Mouse (Mus musculus): ENCODE results near the gene Zcchc14. TPM values are rescaled to one million over a fixed set of nuclear protein-coding genes. Genes with fewer than 3 reads are reported as not detected.
"Not testable (repeated sequence)": the region's sequence is repeated elsewhere in the genome, so short reads cannot be mapped to it uniquely, and the experiment has no call there.

Zcchc14 gene
- polyA plus RNA-seq, 1 experiment, result 8.2 TPM

DNA sequence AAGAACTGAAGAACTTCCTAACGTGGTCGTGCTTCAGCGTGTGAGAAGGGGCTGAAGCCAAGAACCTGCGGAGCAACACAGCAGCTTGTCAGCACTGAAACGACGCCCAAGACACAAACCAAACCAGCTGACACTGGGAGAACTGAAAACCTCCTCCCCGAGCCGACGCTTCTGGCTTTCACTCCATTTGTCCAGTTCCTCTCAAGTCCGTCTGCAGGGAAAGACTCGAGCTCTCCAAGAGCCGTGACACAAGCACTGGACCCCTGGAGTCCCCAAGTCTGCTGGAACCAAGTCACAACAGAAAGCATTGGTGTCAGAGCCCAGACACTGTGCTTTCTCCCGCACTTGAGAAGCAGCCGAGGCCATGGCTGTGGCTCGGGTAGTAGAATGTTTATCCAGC lies 43.5 kb downstream of the Zcchc14 start:
- peaks cover 10% of the 10 kb centered on the region for H3K4me1 ChIP-seq (ENCODE audit: control insufficient read depth, insufficient read depth, low read length)
- H3K27ac ChIP-seq (ENCODE audit: insufficient read depth, low read depth, low read length), result no peak overlapping the region
- no peak overlapping the region for H3K4me3 ChIP-seq (ENCODE audit: insufficient read depth, low read length)
- TF ChIP-seq CTCF (IDR thresholded peaks at IDR 0.05; ENCODE audit: low read depth, low read length) (no peak), POLR2A (IDR thresholded peaks at IDR 0.05; ENCODE audit: borderline replicate concordance, low read depth, low read length) (no peak)

GRCm38 (mm10) chr8:121607661-121608060 lies 45.0 kb downstream of the Zcchc14 start:
- TF ChIP-seq CTCF (IDR thresholded peaks at IDR 0.05; ENCODE audit: low read depth, low read length) (peak; percentile 31; the same call in 1 of the 2 replicates), POLR2A (IDR thresholded peaks at IDR 0.05; ENCODE audit: borderline replicate concordance, low read depth, low read length) (no peak)
- Histone ChIP-seq H3K27ac (ENCODE audit: insufficient read depth, low read depth, low read length) (no peak overlapping the region), H3K4me1 (ENCODE audit: control insufficient read depth, insufficient read depth, low read length) (no peaks in the 10 kb centered on the region), H3K4me3 (ENCODE audit: insufficient read depth, low read length) (no peak overlapping the region)

DNA sequence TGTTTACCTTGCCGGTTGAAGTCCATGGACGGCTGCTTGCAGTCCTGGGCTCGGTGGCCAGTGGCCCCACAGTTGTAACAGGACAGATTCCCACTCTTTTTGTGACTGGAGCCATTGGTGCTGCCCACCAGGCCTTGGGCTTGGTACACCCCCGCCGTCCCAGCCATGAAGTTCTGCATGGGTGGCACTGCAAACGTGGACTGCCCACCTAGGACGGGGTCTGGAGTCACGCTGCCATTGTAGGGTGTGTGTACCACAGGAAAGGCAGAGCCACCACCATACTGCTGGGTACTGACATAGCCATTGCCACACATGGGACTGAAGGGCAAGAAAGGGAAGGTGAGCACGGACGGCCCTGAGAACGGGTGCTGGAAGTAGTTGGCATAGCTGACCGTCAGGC lies 48.9 kb downstream of the Zcchc14 start:
- no peak for TF ChIP-seq POLR2A (IDR thresholded peaks at IDR 0.05; ENCODE audit: borderline replicate concordance, low read depth, low read length)
- H3K4me3 ChIP-seq (ENCODE audit: insufficient read depth, low read length), result no peak overlapping the region

GRCm38 (mm10) chr8:121602860-121603259 lies 49.8 kb downstream of the Zcchc14 start:
- Histone ChIP-seq H3K4me3 (ENCODE audit: insufficient read depth, low read length) (no peak overlapping the region), H3K4me1 (ENCODE audit: control insufficient read depth, insufficient read depth, low read length) (no peaks in the 10 kb centered on the region), H3K27ac (ENCODE audit: insufficient read depth, low read depth, low read length) (no peak overlapping the region)
- TF ChIP-seq POLR2A (IDR thresholded peaks at IDR 0.05; ENCODE audit: borderline replicate concordance, low read depth, low read length), result no peak
- peak; percentile 81 for TF ChIP-seq CTCF (IDR thresholded peaks at IDR 0.05; ENCODE audit: low read depth, low read length)

More for the DNA sequence above, 48.9 kb downstream of the Zcchc14 start:
- H3K27ac ChIP-seq (ENCODE audit: insufficient read depth, low read depth, low read length), result no peak overlapping the region
- no peaks in the 10 kb centered on the region for H3K4me1 ChIP-seq (ENCODE audit: control insufficient read depth, insufficient read depth, low read length)

- Histone ChIP-seq H3K27ac (ENCODE audit: insufficient read depth, low read depth, low read length) (no peak overlapping the region), H3K4me3 (ENCODE audit: insufficient read depth, low read length) (no peak overlapping the region), H3K4me1 (ENCODE audit: control insufficient read depth, insufficient read depth, low read length) (no peaks in the 10 kb centered on the region)
- TF ChIP-seq CTCF (IDR thresholded peaks at IDR 0.05; ENCODE audit: low read depth, low read length) (no peak), POLR2A (IDR thresholded peaks at IDR 0.05; ENCODE audit: borderline replicate concordance, low read depth, low read length) (no peak)
Observed at GRCm38 (mm10) chr8:121602411-121602810, 50.3 kb downstream of the Zcchc14 start.

- TF ChIP-seq POLR2A (IDR thresholded peaks at IDR 0.05; ENCODE audit: borderline replicate concordance, low read depth, low read length) (no peak), CTCF (IDR thresholded peaks at IDR 0.05; ENCODE audit: low read depth, low read length) (no peak)
- no peaks in the 10 kb centered on the region for H3K4me1 ChIP-seq (ENCODE audit: control insufficient read depth, insufficient read depth, low read length)
- H3K4me3 ChIP-seq (ENCODE audit: insufficient read depth, low read length), result no peak overlapping the region
- no peak overlapping the region for H3K27ac ChIP-seq (ENCODE audit: insufficient read depth, low read depth, low read length)
Observed at GRCm38 (mm10) chr8:121599842-121600241, 52.9 kb downstream of the Zcchc14 start.

DNA sequence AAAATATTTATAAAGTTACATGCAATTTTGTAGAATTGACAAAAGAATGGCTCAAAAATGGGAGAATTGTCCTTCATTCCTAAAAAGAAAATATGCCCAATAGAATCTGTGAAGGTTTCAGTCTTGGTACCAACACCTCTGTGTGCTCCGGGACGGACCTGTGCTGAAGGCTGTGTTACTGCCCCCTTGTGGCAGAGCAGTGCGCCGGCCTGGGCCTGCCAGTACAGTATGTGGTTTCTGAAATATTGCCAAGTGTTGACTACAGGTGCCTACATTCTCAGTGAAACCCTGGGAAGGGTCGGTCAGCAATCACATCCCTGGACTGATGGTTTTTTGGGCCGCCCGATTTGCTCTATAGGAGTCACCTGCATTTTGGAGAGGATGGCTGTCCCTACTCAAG lies 53.8 kb downstream of the Zcchc14 start:
- TF ChIP-seq CTCF (IDR thresholded peaks at IDR 0.05; ENCODE audit: low read depth, low read length), result peak; percentile 89
- TF ChIP-seq POLR2A (IDR thresholded peaks at IDR 0.05; ENCODE audit: borderline replicate concordance, low read depth, low read length), result no peak
- no peak overlapping the region for H3K27ac ChIP-seq (ENCODE audit: insufficient read depth, low read depth, low read length)
- no peak overlapping the region for H3K4me3 ChIP-seq (ENCODE audit: insufficient read depth, low read length)
- peaks cover 6% of the 10 kb centered on the region for H3K4me1 ChIP-seq (ENCODE audit: control insufficient read depth, insufficient read depth, low read length)

DNA sequence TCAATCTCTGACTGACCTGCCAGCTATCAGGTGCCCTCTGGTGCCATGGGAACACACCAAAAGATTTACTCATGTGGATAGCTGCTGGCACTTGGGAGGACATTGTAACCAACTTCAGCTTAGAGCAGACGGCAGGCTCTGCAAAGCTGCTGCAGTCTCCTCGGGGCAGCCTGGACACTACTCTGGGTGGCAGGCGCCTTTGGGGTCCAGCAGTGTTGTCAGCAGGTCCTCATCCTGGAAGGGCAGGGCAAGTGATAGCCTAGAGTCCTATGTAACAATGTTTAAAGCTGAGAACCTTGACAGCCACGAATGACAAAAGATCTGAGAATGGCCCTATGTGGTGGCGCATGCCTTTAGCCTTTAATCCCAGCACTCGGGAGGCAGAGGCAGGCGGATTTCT lies 54.5 kb downstream of the Zcchc14 start:
- no peak for TF ChIP-seq POLR2A (IDR thresholded peaks at IDR 0.05; ENCODE audit: borderline replicate concordance, low read depth, low read length)
- no peak for TF ChIP-seq CTCF (IDR thresholded peaks at IDR 0.05; ENCODE audit: low read depth, low read length)
- no peak overlapping the region for H3K27ac ChIP-seq (ENCODE audit: insufficient read depth, low read depth, low read length)

GRCm38 (mm10) chr8:121597492-121597891 lies 55.2 kb downstream of the Zcchc14 start:
- not testable (repeated sequence) for H3K27ac ChIP-seq (ENCODE audit: insufficient read depth, low read depth, low read length); H3K4me1 ChIP-seq (ENCODE audit: control insufficient read depth, insufficient read depth, low read length); H3K4me3 ChIP-seq (ENCODE audit: insufficient read depth, low read length)

More for the DNA sequence above, 54.5 kb downstream of the Zcchc14 start:
- peaks cover 8% of the 10 kb centered on the region for H3K4me1 ChIP-seq (ENCODE audit: control insufficient read depth, insufficient read depth, low read length)
- no peak overlapping the region for H3K4me3 ChIP-seq (ENCODE audit: insufficient read depth, low read length)

DNA sequence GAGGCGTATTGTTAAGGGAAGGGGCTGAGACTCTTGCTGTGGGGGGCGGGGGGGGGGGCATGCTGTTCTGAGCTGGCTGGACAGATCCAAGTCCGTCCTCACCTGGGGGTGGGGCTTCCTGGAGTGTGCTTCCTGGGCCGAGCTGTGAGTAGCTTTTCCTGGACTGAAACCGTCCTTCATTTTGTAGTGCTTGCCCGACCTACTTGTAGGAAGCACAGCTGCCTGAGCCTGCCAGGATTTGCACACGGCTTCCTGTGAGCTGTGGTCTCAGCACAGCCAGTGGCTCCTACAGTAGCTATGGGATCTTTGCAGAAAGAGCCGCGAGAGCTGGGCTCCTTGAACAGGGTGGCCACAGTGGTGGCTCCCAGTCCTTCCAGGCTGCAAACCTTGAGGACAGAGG lies 58.7 kb downstream of the Zcchc14 start:
- no peak for TF ChIP-seq POLR2A (IDR thresholded peaks at IDR 0.05; ENCODE audit: borderline replicate concordance, low read depth, low read length)
- no peak for TF ChIP-seq CTCF (IDR thresholded peaks at IDR 0.05; ENCODE audit: low read depth, low read length)

GRCm38 (mm10) chr8:121593293-121593692 lies 59.4 kb downstream of the Zcchc14 start:
- H3K4me3 ChIP-seq (ENCODE audit: insufficient read depth, low read length), result no peak overlapping the region
- no peak overlapping the region for H3K27ac ChIP-seq (ENCODE audit: insufficient read depth, low read depth, low read length)
- TF ChIP-seq CTCF (IDR thresholded peaks at IDR 0.05; ENCODE audit: low read depth, low read length) (no peak), POLR2A (IDR thresholded peaks at IDR 0.05; ENCODE audit: borderline replicate concordance, low read depth, low read length) (no peak)
- peaks cover 28% of the 10 kb centered on the region for H3K4me1 ChIP-seq (ENCODE audit: control insufficient read depth, insufficient read depth, low read length)

More for the DNA sequence above, 58.7 kb downstream of the Zcchc14 start:
- H3K27ac ChIP-seq (ENCODE audit: insufficient read depth, low read depth, low read length), result no peak overlapping the region
- H3K4me3 ChIP-seq (ENCODE audit: insufficient read depth, low read length), result no peak overlapping the region
- H3K4me1 ChIP-seq (ENCODE audit: control insufficient read depth, insufficient read depth, low read length), result peaks cover 28% of the 10 kb centered on the region
